Mouse (Mus musculus) forelimb bud, embryonic 11.5 days (tissue): ENCODE results near the gene Slc36a1.
A peak's percentile ranks its signal among the peaks of the same experiment; 100 is the strongest.

Experiments used
- DNase-seq: peaks from one replicate; pipeline ENCODE4 v3.0.0-alpha.2; 2012; ENCODE audit warnings: low read depth, low spot score

Slc36a1 gene

GRCm38 (mm10) chr11:55204159-55204596 is at the start of gene Slc36a1:
Slc36a1 (plus strand) TSS chr11:55204350.
- DNase-seq: peak; percentile 95

- no peak for DNase-seq
Observed at GRCm38 (mm10) chr11:55154398-55155069, 49.6 kb upstream of the Slc36a1 start.

- no peak for DNase-seq
Observed at GRCm38 (mm10) chr11:55155070-55155421, 49.1 kb upstream of the Slc36a1 start.

- DNase-seq: peak; percentile 73
Observed at GRCm38 (mm10) chr11:55158785-55159359, 45.3 kb upstream of the Slc36a1 start.

GRCm38 (mm10) chr11:55162670-55163069 is 41.5 kb upstream of the Slc36a1 start:
- DNase-seq: peak; percentile 17

GRCm38 (mm10) chr11:55164723-55165122 is 39.4 kb upstream of the Slc36a1 start:
- DNase-seq: peak; percentile 24

- no peak for DNase-seq
Observed at GRCm38 (mm10) chr11:55165748-55166147, 38.4 kb upstream of the Slc36a1 start.

GRCm38 (mm10) chr11:55168504-55168903 is 35.6 kb upstream of the Slc36a1 start:
- no peak for DNase-seq

- DNase-seq: no peak
Observed at GRCm38 (mm10) chr11:55168914-55169313, 35.2 kb upstream of the Slc36a1 start.

GRCm38 (mm10) chr11:55170501-55170900 is 33.6 kb upstream of the Slc36a1 start:
- DNase-seq: no peak

- DNase-seq: no peak
Observed at GRCm38 (mm10) chr11:55178830-55179229, 25.3 kb upstream of the Slc36a1 start.

- DNase-seq: no peak
Observed at GRCm38 (mm10) chr11:55179856-55180255, 24.3 kb upstream of the Slc36a1 start.

- no peak for DNase-seq
Observed at GRCm38 (mm10) chr11:55183124-55183523, 21.0 kb upstream of the Slc36a1 start.

- no peak for DNase-seq
Observed at GRCm38 (mm10) chr11:55184246-55184645, 19.9 kb upstream of the Slc36a1 start.

- no peak for DNase-seq
Observed at GRCm38 (mm10) chr11:55184733-55185291, 19.3 kb upstream of the Slc36a1 start, which contains the start of gene Slc36a2. Slc36a2 (minus strand) TSS chr11:55185077.

GRCm38 (mm10) chr11:55187292-55187691 is 16.9 kb upstream of the Slc36a1 start:
- DNase-seq: no peak

- DNase-seq: no peak
Observed at GRCm38 (mm10) chr11:55187777-55188176, 16.4 kb upstream of the Slc36a1 start.

GRCm38 (mm10) chr11:55190216-55190615 is 13.9 kb upstream of the Slc36a1 start:
- no peak for DNase-seq

GRCm38 (mm10) chr11:55197086-55197485 is 7.1 kb upstream of the Slc36a1 start:
- DNase-seq: no peak

- no peak for DNase-seq
Observed at GRCm38 (mm10) chr11:55197740-55198510, 6.2 kb upstream of the Slc36a1 start.

- no peak for DNase-seq
Observed at GRCm38 (mm10) chr11:55204602-55205001, 452 bp downstream of the Slc36a1 start.

- DNase-seq: no peak
Observed at GRCm38 (mm10) chr11:55208001-55208690, 4.0 kb downstream of the Slc36a1 start.
